Mouse (Mus musculus) forebrain, postnatal 0 days (tissue): ENCODE data around the gene Eif2b3. TPM values are rescaled to one million over a fixed set of nuclear protein-coding genes. Genes with fewer than 3 reads are reported as not detected.

Experiments used
- ATAC-seq: fragments of 200-750 bp; cut with Nextera tagmentation; 2 replicates; pipeline ENCODE4 v1.8.0; 2017; ENCODE audit warnings: mild to moderate bottlenecking, moderate library complexity
- DNase-seq: peaks from one replicate; pipeline ENCODE4 v3.0.0-alpha.2; 2015
- H3K27ac ChIP-seq: fragments of 300-500 bp; sonication (generic); 2 replicates; pipeline ENCODE4 v1.5.1; 2014; ENCODE audit warnings: low read depth, mild to moderate bottlenecking, antibody characterized with exemption, low read length, moderate library complexity, mixed read lengths
- H3K27me3 ChIP-seq: fragments of 300-500 bp; sonication (generic); 2 replicates; pipeline ENCODE4 v1.6.1; 2014; ENCODE audit warnings: mild to moderate bottlenecking, low read length, mixed read lengths; ENCODE audit not compliant: insufficient read depth
- H3K36me3 ChIP-seq: fragments of 300-500 bp; sonication (generic); 2 replicates; pipeline ENCODE4 v1.6.1; 2014; ENCODE audit warnings: mild to moderate bottlenecking, moderate library complexity; ENCODE audit not compliant: insufficient read depth
- H3K4me1 ChIP-seq: fragments of 300-500 bp; sonication (generic); 2 replicates; pipeline ENCODE4 v1.6.1; 2014; ENCODE audit warnings: antibody characterized with exemption; ENCODE audit not compliant: insufficient read depth
- H3K4me2 ChIP-seq: fragments of 300-500 bp; sonication (generic); 2 replicates; pipeline ENCODE4 v1.6.1; 2014; ENCODE audit warnings: low read depth, mild to moderate bottlenecking, moderate library complexity
- H3K4me3 ChIP-seq: fragments of 300-500 bp; sonication (generic); 2 replicates; pipeline ENCODE4 v1.5.1; 2014; ENCODE audit warnings: low read depth, low read length, mixed read lengths
- H3K9ac ChIP-seq: fragments of 300-500 bp; sonication (generic); 2 replicates; pipeline ENCODE4 v1.6.1; 2014; ENCODE audit warnings: mild to moderate bottlenecking
- H3K9me3 ChIP-seq: fragments of 300-500 bp; sonication (generic); 2 replicates; pipeline ENCODE4 v1.6.1; 2016; ENCODE audit warnings: low read length
- CTCF ChIP-seq: sonication (generic); IDR thresholded peaks from 2 replicates; pipeline ENCODE4 v1.5.1; 2016; ENCODE audit warnings: antibody characterized with exemption, control low read depth, low read depth
- WGBS: fragments of 180-500 bp; shearing (Covaris S2); extraction: QIAGEN DNeasy Blood & Tissue Kit; methylation state at CpG from one replicate; pipeline ENCODE4 v1.1.7; 2014; 5-methylcytosine and 5-hydroxymethylcytosine counted together
- polyA plus RNA-seq: library from polyadenylated mRNA; unstranded; fragments of >200 nt; fragmentation: Nextera tagmentation; extraction: Ambion mirVana; gene quantifications from 2 replicates; pipeline ENCODE4 v1.2.1, GENCODE M21; 2015
- total RNA-seq: library from RNA; depleted of rRNA; stranded (reverse); fragments of >200 nt; gene quantifications from 2 replicates; pipeline ENCODE4 v1.2.3, GENCODE M21; 2014

Eif2b3 gene
- total and polyA plus RNA-seq, 2 experiments from 2014 or later = 24.7 to 59.9 TPM

DNA sequence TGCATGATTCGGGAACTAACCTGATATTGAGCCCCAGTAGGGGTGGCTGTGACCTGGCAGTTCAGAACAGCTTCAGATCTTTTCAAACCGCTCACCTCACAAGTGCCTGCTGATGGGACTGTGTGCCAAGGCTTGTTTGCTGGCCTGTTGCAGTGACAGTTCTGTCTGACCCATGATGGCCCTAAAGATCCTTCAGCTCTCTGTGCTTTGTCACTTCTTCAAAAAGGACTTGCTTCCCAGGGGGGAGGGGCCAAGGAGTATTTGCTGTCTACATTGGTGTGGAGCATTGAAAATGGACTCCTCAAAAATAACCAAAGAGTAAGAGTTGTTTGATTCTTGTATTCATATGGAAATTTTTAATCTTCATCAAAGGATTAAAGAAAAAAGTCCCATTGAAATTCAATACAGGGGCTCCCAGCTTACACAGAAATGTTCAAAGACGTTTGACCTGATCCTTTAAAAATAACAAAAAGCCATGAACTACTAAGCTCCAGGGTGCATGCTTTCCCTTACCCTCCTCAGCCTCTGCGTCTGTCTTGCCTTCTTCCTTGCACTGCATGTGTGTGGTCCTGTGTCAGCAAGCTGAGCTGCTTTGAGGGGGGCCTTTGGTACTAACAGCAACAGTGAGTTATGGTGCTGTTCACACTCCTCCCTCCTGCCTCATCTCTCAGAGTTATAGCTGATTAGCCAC, 43.6 kb downstream of the Eif2b3 start:
- DNase-seq = no peak
- no peak for TF ChIP-seq CTCF
- no peaks in the 10 kb centered on the region for H3K4me1 ChIP-seq
- H3K4me2 ChIP-seq = no peak overlapping the region
- WGBS = 23% methylated on average over 4 of the region's 4 CpGs
- H3K9ac ChIP-seq = no peak overlapping the region
- no peaks in the 10 kb centered on the region for H3K27me3 ChIP-seq
- H3K27ac ChIP-seq = no peak overlapping the region
- no peak overlapping the region for H3K4me3 ChIP-seq
- ATAC-seq = no peak
- H3K9me3 ChIP-seq = no peaks in the 10 kb centered on the region
- H3K36me3 ChIP-seq = peaks cover 25% of the 10 kb centered on the region

DNA sequence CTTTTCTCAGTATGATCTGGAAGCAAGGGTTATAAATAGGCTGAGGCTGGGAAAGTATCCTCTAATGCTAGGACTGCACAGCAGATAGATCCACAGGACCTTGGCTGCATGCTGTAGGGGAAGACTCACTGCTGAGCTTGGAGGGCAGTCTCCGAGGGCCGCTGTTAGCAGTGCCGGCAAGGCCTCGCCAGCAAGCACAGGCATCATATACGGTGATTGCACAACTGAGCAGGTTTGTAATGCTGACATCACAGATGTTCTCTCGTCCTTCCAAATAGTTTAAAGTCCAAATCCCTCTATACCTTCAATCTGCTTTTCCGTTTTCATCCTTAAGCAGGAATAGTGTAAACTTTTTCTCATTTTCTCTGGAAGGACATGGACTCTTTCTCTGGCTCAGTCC, 48.8 kb downstream of the Eif2b3 start:
- 93% methylated on average over 7 of the region's 7 CpGs for WGBS
- no peaks in the 10 kb centered on the region for H3K27me3 ChIP-seq
- H3K4me3 ChIP-seq = no peak overlapping the region
- H3K36me3 ChIP-seq = peaks cover 63% of the 10 kb centered on the region
- no peak for TF ChIP-seq CTCF
- H3K4me2 ChIP-seq = no peak overlapping the region
- no peaks in the 10 kb centered on the region for H3K9me3 ChIP-seq
- H3K27ac ChIP-seq = no peak overlapping the region
- H3K4me1 ChIP-seq = no peaks in the 10 kb centered on the region
- no peak for DNase-seq
- no peak overlapping the region for H3K9ac ChIP-seq
- ATAC-seq = no peak

DNA sequence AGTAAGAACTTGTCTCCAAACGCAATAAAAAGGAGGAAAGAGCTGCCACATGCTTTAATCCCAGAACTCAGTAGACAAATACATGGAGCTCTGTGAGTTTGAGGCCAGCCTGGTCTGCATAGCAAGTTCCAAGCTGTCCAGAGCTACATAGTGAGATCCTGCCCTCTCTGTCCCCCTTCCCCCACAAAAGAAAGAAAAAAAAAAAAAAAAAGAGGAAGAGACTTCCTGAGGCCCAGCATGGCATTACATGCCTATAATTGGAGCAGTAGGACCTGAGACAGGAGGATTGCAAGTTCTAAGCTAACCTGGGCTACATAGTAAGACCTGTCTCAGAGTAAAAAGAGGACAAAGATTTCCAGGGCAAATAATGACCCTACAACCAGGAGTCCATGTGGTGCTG, 50.4 kb downstream of the Eif2b3 start:
- 100% methylated on average over 1 of the region's 1 CpGs for WGBS
- Histone ChIP-seq H3K9ac (no peak overlapping the region), H3K9me3 (no peaks in the 10 kb centered on the region), H3K4me2 (no peak overlapping the region), H3K36me3 (peaks cover 72% of the 10 kb centered on the region), H3K4me1 (no peaks in the 10 kb centered on the region), H3K27ac (no peak overlapping the region), H3K4me3 (no peak overlapping the region), H3K27me3 (no peaks in the 10 kb centered on the region)
- ATAC-seq = no peak
- TF ChIP-seq CTCF = no peak
- no peak for DNase-seq

DNA sequence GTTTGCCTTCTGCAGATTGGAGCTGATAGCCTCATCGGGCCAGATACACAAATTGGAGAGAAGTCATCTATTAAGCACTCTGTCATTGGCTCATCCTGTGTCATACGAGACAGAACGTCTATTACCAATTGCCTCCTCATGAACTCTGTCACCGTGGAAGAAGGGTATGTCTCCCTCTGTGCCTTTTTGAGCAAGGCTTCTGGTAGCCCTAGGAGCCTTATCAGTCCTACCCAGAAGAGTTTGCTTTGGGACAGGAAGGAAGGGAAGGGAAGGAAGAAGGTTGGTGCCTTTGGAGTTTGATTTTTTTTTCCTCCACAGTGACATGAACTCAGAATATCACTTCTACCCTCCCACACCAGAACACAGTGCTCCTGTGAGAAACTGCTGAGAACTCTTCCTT, 51.4 kb downstream of the Eif2b3 start:
- H3K36me3 ChIP-seq = peaks cover 71% of the 10 kb centered on the region
- no peaks in the 10 kb centered on the region for H3K9me3 ChIP-seq
- no peaks in the 10 kb centered on the region for H3K27me3 ChIP-seq
- H3K9ac ChIP-seq = no peak overlapping the region
- no peak for TF ChIP-seq CTCF
- ATAC-seq = no peak
- 93% methylated on average over 4 of the region's 4 CpGs for WGBS
- no peak overlapping the region for H3K27ac ChIP-seq
- H3K4me2 ChIP-seq = no peak overlapping the region
- H3K4me1 ChIP-seq = no peaks in the 10 kb centered on the region
- no peak for DNase-seq
- H3K4me3 ChIP-seq = no peak overlapping the region

DNA sequence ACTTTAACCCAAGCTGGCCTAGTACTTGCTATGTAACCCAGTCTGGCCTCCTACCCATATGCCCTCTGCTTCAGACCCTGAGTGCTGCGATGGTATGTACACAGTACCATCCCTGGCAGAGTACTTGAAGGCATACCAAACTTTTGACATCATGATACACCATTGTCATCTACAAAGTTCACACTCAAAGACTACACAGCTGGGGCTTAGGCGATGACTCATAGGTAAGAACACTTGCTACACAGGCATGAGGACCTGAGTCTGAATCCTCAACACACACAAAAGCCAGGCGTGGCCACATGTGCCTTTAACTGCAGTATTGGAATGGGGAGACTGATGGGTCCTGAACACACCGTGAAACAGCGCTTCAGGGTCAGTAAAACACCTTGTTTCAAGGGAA, 52.0 kb downstream of the Eif2b3 start:
- Histone ChIP-seq H3K9me3 (no peaks in the 10 kb centered on the region), H3K27me3 (no peaks in the 10 kb centered on the region), H3K4me3 (no peak overlapping the region), H3K27ac (no peak overlapping the region), H3K36me3 (peaks cover 70% of the 10 kb centered on the region), H3K4me2 (no peak overlapping the region), H3K9ac (no peak overlapping the region), H3K4me1 (no peaks in the 10 kb centered on the region)
- ATAC-seq (no peak), DNase-seq (no peak)
- WGBS = 96% methylated on average over 5 of the region's 5 CpGs
- no peak for TF ChIP-seq CTCF

DNA sequence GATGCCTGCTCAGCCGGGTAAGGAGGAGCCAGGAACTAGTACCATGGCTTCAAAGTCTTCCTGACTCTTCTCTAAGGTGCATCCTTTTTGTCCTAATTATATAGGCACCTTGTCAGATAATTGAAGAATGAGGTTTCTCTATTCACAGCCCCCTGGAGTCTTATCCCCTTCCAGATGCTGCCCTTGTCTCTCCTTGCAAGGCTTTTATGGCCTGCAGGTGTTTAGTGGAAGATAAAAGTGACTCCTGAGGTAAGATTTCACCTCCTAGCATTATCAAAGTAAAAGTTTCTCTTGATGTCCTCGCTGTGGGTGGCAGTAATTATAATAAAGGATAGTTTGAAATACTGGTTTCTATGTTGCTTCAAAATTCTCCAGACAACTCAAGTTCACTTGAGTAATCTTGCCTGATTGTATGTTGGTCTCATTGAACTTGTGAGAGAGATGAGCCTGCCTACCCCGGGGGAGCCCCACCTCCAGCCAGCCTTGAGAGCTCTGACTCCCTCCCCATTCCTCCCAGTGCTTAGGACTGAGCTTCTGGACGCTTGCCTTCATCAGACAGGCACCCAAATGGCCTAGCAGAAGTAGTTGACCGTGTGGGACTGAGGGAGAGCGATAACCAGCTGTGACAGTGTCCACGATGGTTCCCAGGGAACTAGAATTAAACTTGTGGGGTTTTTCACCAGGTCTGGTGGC, 68.9 kb downstream of the Eif2b3 start:
- no peaks in the 10 kb centered on the region for H3K27me3 ChIP-seq
- H3K4me1 ChIP-seq = no peaks in the 10 kb centered on the region
- TF ChIP-seq CTCF = no peak
- 85% methylated on average over 7 of the region's 7 CpGs for WGBS
- H3K4me2 ChIP-seq = no peak overlapping the region
- DNase-seq (no peak), ATAC-seq (no peak)
- H3K36me3 ChIP-seq = peaks cover 23% of the 10 kb centered on the region
- H3K9ac ChIP-seq = no peak overlapping the region
- H3K4me3 ChIP-seq = no peak overlapping the region
- H3K9me3 ChIP-seq = no peaks in the 10 kb centered on the region
- no peak overlapping the region for H3K27ac ChIP-seq

DNA sequence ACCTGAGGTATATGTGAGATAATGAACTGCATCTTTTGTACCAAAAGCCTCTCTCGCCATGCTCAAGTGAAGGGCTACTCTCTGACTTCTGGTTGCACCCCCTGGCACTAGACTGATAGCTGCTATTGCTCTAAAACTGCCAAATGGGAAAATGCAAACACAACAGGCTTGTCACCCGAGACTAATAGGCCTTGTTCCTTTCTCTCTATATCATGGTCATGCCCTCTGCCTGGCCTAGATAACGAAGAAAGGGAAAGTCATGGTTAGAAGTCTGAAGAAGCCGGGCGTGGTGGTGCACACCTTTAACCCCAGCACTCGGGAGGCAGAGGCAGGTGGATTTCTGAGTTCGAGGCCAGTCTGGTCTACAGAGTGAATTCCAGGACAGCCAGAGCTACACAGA, 71.4 kb downstream of the Eif2b3 start:
- TF ChIP-seq CTCF = no peak
- WGBS = 84% methylated on average over 7 of the region's 7 CpGs
- no peak overlapping the region for H3K4me2 ChIP-seq
- no peak overlapping the region for H3K27ac ChIP-seq
- no peaks in the 10 kb centered on the region for H3K4me1 ChIP-seq
- no peak overlapping the region for H3K4me3 ChIP-seq
- H3K27me3 ChIP-seq = no peaks in the 10 kb centered on the region
- no peak overlapping the region for H3K9ac ChIP-seq
- ATAC-seq (no peak), DNase-seq (no peak)
- peaks cover 22% of the 10 kb centered on the region for H3K36me3 ChIP-seq
- no peaks in the 10 kb centered on the region for H3K9me3 ChIP-seq
